Mouse (Mus musculus) myocyte (in vitro differentiated cells): ENCODE results near the gene Cpne4.

Experiments used
- CEBPB ChIP-seq: IDR thresholded peaks from 2 replicates; pipeline ENCODE4 v1.6.1; 2011; ENCODE audit warnings: mild to moderate bottlenecking, moderate library complexity; ENCODE audit not compliant: poor library complexity, insufficient read depth, severe bottlenecking
- MYOD1 ChIP-seq, 3 experiments: IDR thresholded peaks; one replicate each; pipeline ENCODE4 v1.6.1; 2011; ENCODE audit warnings: control low read depth in 2 of 3, low read depth in 2 of 3, mild to moderate bottlenecking in 2 of 3, moderate library complexity in 1 of 3; ENCODE audit not compliant: insufficient read length in 2 of 3, control insufficient read depth in 1 of 3
- POLR2A ChIP-seq: IDR thresholded peaks from one replicate; pipeline ENCODE4 v1.6.1; 2011; ENCODE audit warnings: low read depth, mild to moderate bottlenecking, control low read depth, moderate library complexity; ENCODE audit not compliant: insufficient read length
- REST ChIP-seq: IDR thresholded peaks from one replicate; pipeline ENCODE4 v1.6.1; 2011; ENCODE audit warnings: mild to moderate bottlenecking, control low read depth, moderate library complexity; ENCODE audit not compliant: insufficient read depth, insufficient read length
- TCF12 ChIP-seq: IDR thresholded peaks from one replicate; pipeline ENCODE4 v1.6.1; 2011; ENCODE audit warnings: mild to moderate bottlenecking, control low read depth; ENCODE audit not compliant: poor library complexity, insufficient read depth, severe bottlenecking
- TCF3 ChIP-seq: IDR thresholded peaks from one replicate; pipeline ENCODE4 v1.6.1; 2011; ENCODE audit warnings: low read depth, control low read depth; ENCODE audit not compliant: insufficient read length
- USF1 ChIP-seq: IDR thresholded peaks from one replicate; pipeline ENCODE4 v1.6.1; 2011; ENCODE audit warnings: low read depth, mild to moderate bottlenecking, control low read depth, moderate library complexity

GRCm38 (mm10) chr9:104865830-104866229 is 318.7 kb downstream of the Cpne4 start:
- TF ChIP-seq POLR2A (no peak), MYOD1 (IDR thresholded peaks at IDR 0.05; ENCODE audit: control insufficient read depth in 1 of 3, insufficient read length in 2 of 3, low read depth in 2 of 3) (no peak), USF1 (no peak), TCF12 (no peak), REST (no peak), CEBPB (no peak), TCF3 (no peak)
